Mouse (Mus musculus) subcutaneous adipose tissue, adult 2 months (tissue): ENCODE data around the gene Pum1. TPM values are rescaled to one million over a fixed set of nuclear protein-coding genes. Genes with fewer than 3 reads are reported as not detected.

Experiments
- polyA plus RNA-seq: library from polyadenylated mRNA; depleted of rRNA; stranded (reverse); fragments of >200 nt; gene quantifications from 2 replicates; pipeline ENCODE4 v1.2.3, GENCODE M21; 2012; ENCODE audit warnings: low replicate concordance; rRNA removed

The Pum1 gene
- polyA plus RNA-seq, result 43.7 and 85.1 TPM in 2 replicates

GRCm38 (mm10) chr4:130662979-130663725 is at the start of gene Pum1:
Gene Pum1 (plus strand): TSS chr4:130663321.

GRCm38 (mm10) chr4:130792376-130793179 is 129.5 kb downstream of the Pum1 start, which contains the start of gene Sdc3:
Gene Sdc3 (plus strand): TSS chr4:130792537.

Other genes with a start within 250 kb of the Pum1 start
- gene Nkain1, start 89.1 kb upstream of the Pum1 start, polyA plus RNA-seq, result 20.8 and 37.8 TPM in 2 replicates
- gene Sdc3, start 129.2 kb downstream of the Pum1 start, polyA plus RNA-seq, result 48.1 and 73.0 TPM in 2 replicates
- gene Laptm5, start 249.8 kb downstream of the Pum1 start, polyA plus RNA-seq, result 118 and 212 TPM in 2 replicates